Mouse (Mus musculus): ENCODE data around the gene Mybpc3. TPM values are rescaled to one million over a fixed set of nuclear protein-coding genes. Genes with fewer than 3 reads are reported as not detected.

Mybpc3 gene
- polyA plus RNA-seq, 1 experiment from 2014 or later, result 0.49 TPM

GRCm38 (mm10) chr2:91139311-91139710 lies 21.4 kb downstream of the Mybpc3 start:
- H3K4me2 ChIP-seq (ENCODE audit: low read depth), result no peak overlapping the region
- 0 out of 2 replicates have a peak, but pooled peaks cover 3% of the 10 kb centered on the region for H3K36me3 ChIP-seq (ENCODE audit: control insufficient read depth, insufficient read depth, low read length)
- DNase-seq (ENCODE audit: low spot score), result no peak
- no peak overlapping the region for H3K27ac ChIP-seq (ENCODE audit: low read depth, low read length)
- H3K9me3 ChIP-seq (ENCODE audit: control insufficient read depth, low read length), result no peaks in the 10 kb centered on the region
- no peaks in the 10 kb centered on the region for H3K4me1 ChIP-seq (ENCODE audit: control insufficient read depth, insufficient read depth, low read length)
- 66% methylated on average over 5 of the region's 5 CpGs for WGBS
- H3K9ac ChIP-seq (ENCODE audit: low read length), result no peak overlapping the region
- no peaks in the 10 kb centered on the region for H3K27me3 ChIP-seq (ENCODE audit: control insufficient read depth, insufficient read depth, low read length)
- no peak overlapping the region for H3K4me3 ChIP-seq (ENCODE audit: low read depth, low read length)
- ATAC-seq (ENCODE audit: insufficient read depth, low FRiP score, low TSS enrichment), result no peak

- WGBS, result 78% methylated on average over 8 of the region's 8 CpGs
- no peak for ATAC-seq (ENCODE audit: insufficient read depth, low FRiP score, low TSS enrichment)
- 0 out of 2 replicates have a peak, but pooled peaks cover 3% of the 10 kb centered on the region for H3K36me3 ChIP-seq (ENCODE audit: control insufficient read depth, insufficient read depth, low read length)
Measured at GRCm38 (mm10) chr2:91139764-91140163, 21.8 kb downstream of the Mybpc3 start.

GRCm38 (mm10) chr2:91142920-91143319 lies 25.0 kb downstream of the Mybpc3 start:
- no peak overlapping the region for H3K4me2 ChIP-seq (ENCODE audit: low read depth)
- H3K4me1 ChIP-seq (ENCODE audit: control insufficient read depth, insufficient read depth, low read length), result no peaks in the 10 kb centered on the region
- no peaks in the 10 kb centered on the region for H3K9me3 ChIP-seq (ENCODE audit: control insufficient read depth, low read length)
- no peak overlapping the region for H3K4me3 ChIP-seq (ENCODE audit: low read depth, low read length)
- WGBS, result 95% methylated on average over 6 of the region's 6 CpGs
- H3K27me3 ChIP-seq (ENCODE audit: control insufficient read depth, insufficient read depth, low read length), result no peaks in the 10 kb centered on the region
- no peak overlapping the region for H3K27ac ChIP-seq (ENCODE audit: low read depth, low read length)
- H3K9ac ChIP-seq (ENCODE audit: low read length), result no peak overlapping the region
- DNase-seq (ENCODE audit: low spot score), result no peak
- H3K36me3 ChIP-seq (ENCODE audit: control insufficient read depth, insufficient read depth, low read length), result peaks cover 5% of the 10 kb centered on the region; the same call in 1 of the 2 replicates
- no peak for ATAC-seq (ENCODE audit: insufficient read depth, low FRiP score, low TSS enrichment)

More at GRCm38 (mm10) chr2:91139764-91140163, 21.8 kb downstream of the Mybpc3 start:
- H3K9me3 ChIP-seq (ENCODE audit: control insufficient read depth, low read length), result no peaks in the 10 kb centered on the region
- H3K27me3 ChIP-seq (ENCODE audit: control insufficient read depth, insufficient read depth, low read length), result no peaks in the 10 kb centered on the region
- no peaks in the 10 kb centered on the region for H3K4me1 ChIP-seq (ENCODE audit: control insufficient read depth, insufficient read depth, low read length)
- no peak overlapping the region for H3K4me3 ChIP-seq (ENCODE audit: low read depth, low read length)
- DNase-seq (ENCODE audit: low spot score), result no peak
- no peak overlapping the region for H3K27ac ChIP-seq (ENCODE audit: low read depth, low read length)
- H3K4me2 ChIP-seq (ENCODE audit: low read depth), result no peak overlapping the region
- H3K9ac ChIP-seq (ENCODE audit: low read length), result no peak overlapping the region

- H3K4me3 ChIP-seq (ENCODE audit: low read depth, low read length), result no peak overlapping the region
- peaks cover 5% of the 10 kb centered on the region; the same call in 1 of the 2 replicates for H3K36me3 ChIP-seq (ENCODE audit: control insufficient read depth, insufficient read depth, low read length)
- H3K27me3 ChIP-seq (ENCODE audit: control insufficient read depth, insufficient read depth, low read length), result no peaks in the 10 kb centered on the region
- no peak overlapping the region for H3K9ac ChIP-seq (ENCODE audit: low read length)
- ATAC-seq (ENCODE audit: insufficient read depth, low FRiP score, low TSS enrichment) (no peak), DNase-seq (ENCODE audit: low spot score) (no peak)
- WGBS, result 95% methylated on average over 11 of the region's 11 CpGs
- no peaks in the 10 kb centered on the region for H3K9me3 ChIP-seq (ENCODE audit: control insufficient read depth, low read length)
- H3K4me1 ChIP-seq (ENCODE audit: control insufficient read depth, insufficient read depth, low read length), result no peaks in the 10 kb centered on the region
- H3K27ac ChIP-seq (ENCODE audit: low read depth, low read length), result no peak overlapping the region
- H3K4me2 ChIP-seq (ENCODE audit: low read depth), result no peak overlapping the region
Measured at GRCm38 (mm10) chr2:91143401-91143800, 25.5 kb downstream of the Mybpc3 start.

- no peak for ATAC-seq (ENCODE audit: insufficient read depth, low FRiP score, low TSS enrichment)
- DNase-seq (ENCODE audit: low spot score), result no peak
- H3K4me1 ChIP-seq (ENCODE audit: control insufficient read depth, insufficient read depth, low read length), result no peaks in the 10 kb centered on the region
- no peak overlapping the region for H3K27ac ChIP-seq (ENCODE audit: low read depth, low read length)
- H3K36me3 ChIP-seq (ENCODE audit: control insufficient read depth, insufficient read depth, low read length), result peaks cover 4% of the 10 kb centered on the region
- H3K9me3 ChIP-seq (ENCODE audit: control insufficient read depth, low read length), result no peaks in the 10 kb centered on the region
- no peak overlapping the region for H3K4me3 ChIP-seq (ENCODE audit: low read depth, low read length)
- no peaks in the 10 kb centered on the region for H3K27me3 ChIP-seq (ENCODE audit: control insufficient read depth, insufficient read depth, low read length)
- H3K9ac ChIP-seq (ENCODE audit: low read length), result no peak overlapping the region
- no peak overlapping the region for H3K4me2 ChIP-seq (ENCODE audit: low read depth)
Measured at GRCm38 (mm10) chr2:91148101-91148500, 30.2 kb downstream of the Mybpc3 start.

- H3K27me3 ChIP-seq (ENCODE audit: control insufficient read depth, insufficient read depth, low read length), result no peaks in the 10 kb centered on the region
- WGBS, result 77% methylated on average over 1 of the region's 1 CpGs
Measured at GRCm38 (mm10) chr2:91151331-91151730, 33.4 kb downstream of the Mybpc3 start.

GRCm38 (mm10) chr2:91152885-91153377 lies 35.0 kb downstream of the Mybpc3 start:
- H3K9ac ChIP-seq (ENCODE audit: low read length), result no peak overlapping the region
- WGBS, result 95% methylated on average over 3 of the region's 3 CpGs

More at GRCm38 (mm10) chr2:91151331-91151730, 33.4 kb downstream of the Mybpc3 start:
- no peak overlapping the region for H3K4me3 ChIP-seq (ENCODE audit: low read depth, low read length)
- no peaks in the 10 kb centered on the region for H3K9me3 ChIP-seq (ENCODE audit: control insufficient read depth, low read length)
- DNase-seq (ENCODE audit: low spot score) (no peak), ATAC-seq (ENCODE audit: insufficient read depth, low FRiP score, low TSS enrichment) (no peak)
- no peak overlapping the region for H3K9ac ChIP-seq (ENCODE audit: low read length)
- no peak overlapping the region for H3K27ac ChIP-seq (ENCODE audit: low read depth, low read length)
- no peaks in the 10 kb centered on the region for H3K4me1 ChIP-seq (ENCODE audit: control insufficient read depth, insufficient read depth, low read length)
- H3K4me2 ChIP-seq (ENCODE audit: low read depth), result no peak overlapping the region
- peaks cover 3% of the 10 kb centered on the region for H3K36me3 ChIP-seq (ENCODE audit: control insufficient read depth, insufficient read depth, low read length)

GRCm38 (mm10) chr2:91154091-91154490 lies 36.1 kb downstream of the Mybpc3 start:
- Histone ChIP-seq H3K9ac (ENCODE audit: low read length) (no peak overlapping the region), H3K27ac (ENCODE audit: low read depth, low read length) (no peak overlapping the region), H3K4me3 (ENCODE audit: low read depth, low read length) (no peak overlapping the region), H3K36me3 (ENCODE audit: control insufficient read depth, insufficient read depth, low read length) (peaks cover 4% of the 10 kb centered on the region; the same call in 1 of the 2 replicates), H3K9me3 (ENCODE audit: control insufficient read depth, low read length) (no peaks in the 10 kb centered on the region), H3K4me1 (ENCODE audit: control insufficient read depth, insufficient read depth, low read length) (no peaks in the 10 kb centered on the region), H3K4me2 (ENCODE audit: low read depth) (no peak overlapping the region), H3K27me3 (ENCODE audit: control insufficient read depth, insufficient read depth, low read length) (no peaks in the 10 kb centered on the region)
- DNase-seq (ENCODE audit: low spot score) (no peak), ATAC-seq (ENCODE audit: insufficient read depth, low FRiP score, low TSS enrichment) (no peak)
- WGBS, result 95% methylated on average over 3 of the region's 3 CpGs

More at GRCm38 (mm10) chr2:91152885-91153377, 35.0 kb downstream of the Mybpc3 start:
- DNase-seq (ENCODE audit: low spot score) (no peak), ATAC-seq (ENCODE audit: insufficient read depth, low FRiP score, low TSS enrichment) (no peak)
- Histone ChIP-seq H3K4me1 (ENCODE audit: control insufficient read depth, insufficient read depth, low read length) (no peaks in the 10 kb centered on the region), H3K4me2 (ENCODE audit: low read depth) (no peak overlapping the region), H3K9me3 (ENCODE audit: control insufficient read depth, low read length) (no peaks in the 10 kb centered on the region), H3K36me3 (ENCODE audit: control insufficient read depth, insufficient read depth, low read length) (peaks cover 4% of the 10 kb centered on the region; the same call in 1 of the 2 replicates), H3K27me3 (ENCODE audit: control insufficient read depth, insufficient read depth, low read length) (no peaks in the 10 kb centered on the region), H3K4me3 (ENCODE audit: low read depth, low read length) (no peak overlapping the region), H3K27ac (ENCODE audit: low read depth, low read length) (no peak overlapping the region)

- Histone ChIP-seq H3K27me3 (ENCODE audit: control insufficient read depth, insufficient read depth, low read length) (no peaks in the 10 kb centered on the region), H3K4me1 (ENCODE audit: control insufficient read depth, insufficient read depth, low read length) (no peaks in the 10 kb centered on the region), H3K9me3 (ENCODE audit: control insufficient read depth, low read length) (no peaks in the 10 kb centered on the region), H3K9ac (ENCODE audit: low read length) (no peak overlapping the region), H3K4me2 (ENCODE audit: low read depth) (no peak overlapping the region), H3K27ac (ENCODE audit: low read depth, low read length) (no peak overlapping the region), H3K36me3 (ENCODE audit: control insufficient read depth, insufficient read depth, low read length) (peaks cover 2% of the 10 kb centered on the region; the same call in 1 of the 2 replicates), H3K4me3 (ENCODE audit: low read depth, low read length) (no peak overlapping the region)
- 21% methylated on average over 6 of the region's 6 CpGs for WGBS
- no peak for ATAC-seq (ENCODE audit: insufficient read depth, low FRiP score, low TSS enrichment)
- no peak for DNase-seq (ENCODE audit: low spot score)
Measured at GRCm38 (mm10) chr2:91157002-91157752, 39.2 kb downstream of the Mybpc3 start.
